Mouse (Mus musculus) forebrain, embryonic 16.5 days (tissue): ENCODE results near the gene Phldb2. TPM values are rescaled to one million over a fixed set of nuclear protein-coding genes. Genes with fewer than 3 reads are reported as not detected.

Source experiments
- ATAC-seq: fragments of 200-750 bp; cut with Nextera tagmentation; 2 replicates; pipeline ENCODE4 v1.8.0; 2017; ENCODE audit warnings: mild to moderate bottlenecking, moderate library complexity
- H3K27ac ChIP-seq: fragments of 300-500 bp; sonication (generic); 2 replicates; pipeline ENCODE4 v1.5.1; 2014; ENCODE audit warnings: low read length, control low read depth
- H3K27me3 ChIP-seq: fragments of 300-500 bp; sonication (generic); replicated peaks from 2 replicates; pipeline ENCODE4 v1.6.1; 2014; ENCODE audit warnings: low read length; ENCODE audit not compliant: control insufficient read depth, insufficient read depth
- H3K36me3 ChIP-seq: fragments of 300-500 bp; sonication (generic); 2 replicates; pipeline ENCODE4 v1.6.1; 2014; ENCODE audit not compliant: control insufficient read depth, insufficient read depth
- H3K4me1 ChIP-seq: fragments of 300-500 bp; sonication (generic); replicated peaks from 2 replicates; pipeline ENCODE4 v1.6.1; 2014; ENCODE audit warnings: low read length; ENCODE audit not compliant: control insufficient read depth, insufficient read depth
- H3K4me2 ChIP-seq: fragments of 300-500 bp; sonication (generic); 2 replicates; pipeline ENCODE4 v1.6.1; 2014; ENCODE audit warnings: mild to moderate bottlenecking, low read length, control low read depth
- H3K4me3 ChIP-seq: fragments of 300-500 bp; sonication (generic); replicated peaks from 2 replicates; pipeline ENCODE4 v1.5.1; 2014; ENCODE audit warnings: mild to moderate bottlenecking, low read length, control low read depth
- H3K9ac ChIP-seq: fragments of 300-500 bp; sonication (generic); replicated peaks from 2 replicates; pipeline ENCODE4 v1.6.1; 2014; ENCODE audit warnings: low read depth, low read length, control low read depth
- H3K9me3 ChIP-seq: fragments of 300-500 bp; sonication (generic); 2 replicates; pipeline ENCODE4 v1.6.1; 2016; ENCODE audit warnings: low read length; ENCODE audit not compliant: control insufficient read depth
- WGBS: fragments of 180-500 bp; shearing (Covaris S2); extraction: QIAGEN DNeasy Blood & Tissue Kit; methylation state at CpG from one replicate; pipeline ENCODE4 v1.1.7; 2014; 5-methylcytosine and 5-hydroxymethylcytosine counted together
- polyA plus RNA-seq: library from polyadenylated mRNA; unstranded; fragments of >200 nt; fragmentation: Nextera tagmentation; extraction: Ambion mirVana; gene quantifications from 2 replicates; pipeline ENCODE4 v1.2.1, GENCODE M21; 2015

Phldb2 gene
- polyA plus RNA-seq, 1 experiment from 2014 or later = 7.1 TPM

GRCm38 (mm10) chr16:45871286-45871976 lies 82.0 kb downstream of the Phldb2 start:
- no peak for ATAC-seq
- Histone ChIP-seq H3K4me3 (no peak overlapping the region), H3K4me2 (no peak overlapping the region), H3K27me3 (no peaks in the 10 kb centered on the region), H3K4me1 (no peaks in the 10 kb centered on the region), H3K9me3 (no peaks in the 10 kb centered on the region), H3K9ac (no peak overlapping the region), H3K27ac (no peak overlapping the region), H3K36me3 (no peaks in the 10 kb centered on the region)
- WGBS = 84% methylated on average over 10 of the region's 10 CpGs

GRCm38 (mm10) chr16:45870651-45871050 lies 82.7 kb downstream of the Phldb2 start:
- Histone ChIP-seq H3K4me1 (no peaks in the 10 kb centered on the region), H3K4me3 (no peak overlapping the region), H3K27ac (no peak overlapping the region), H3K27me3 (no peaks in the 10 kb centered on the region), H3K36me3 (no peaks in the 10 kb centered on the region), H3K4me2 (no peak overlapping the region), H3K9ac (no peak overlapping the region), H3K9me3 (no peaks in the 10 kb centered on the region)
- no peak for ATAC-seq
- 52% methylated on average over 2 of the region's 2 CpGs for WGBS

DNA sequence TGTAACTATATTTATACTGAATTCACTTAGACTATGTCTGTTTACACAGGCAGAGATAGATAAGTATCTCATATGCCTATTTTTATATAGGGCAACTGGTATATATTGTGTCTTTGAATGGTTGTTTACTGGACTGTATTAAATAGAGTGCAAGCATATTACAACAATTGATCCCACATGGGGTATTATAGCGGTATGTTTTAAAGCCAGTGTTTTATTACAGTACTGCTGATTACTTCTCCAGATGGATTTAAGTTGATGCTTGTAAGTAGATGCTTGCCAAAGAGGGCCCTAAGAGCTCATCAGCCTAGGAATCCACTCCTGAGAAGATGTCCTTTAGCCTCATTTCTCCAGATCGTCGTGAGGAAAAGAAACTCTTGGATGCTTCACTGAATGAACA lies 84.4 kb downstream of the Phldb2 start:
- Histone ChIP-seq H3K4me2 (no peak overlapping the region), H3K9me3 (no peaks in the 10 kb centered on the region), H3K27me3 (no peaks in the 10 kb centered on the region), H3K9ac (no peak overlapping the region), H3K36me3 (no peaks in the 10 kb centered on the region), H3K27ac (no peak overlapping the region), H3K4me1 (no peaks in the 10 kb centered on the region), H3K4me3 (no peak overlapping the region)
- no peak for ATAC-seq
- WGBS = 70% methylated on average over 3 of the region's 3 CpGs

- ATAC-seq = no peak
Observed at GRCm38 (mm10) chr16:45857277-45857863, 96.0 kb downstream of the Phldb2 start.

GRCm38 (mm10) chr16:45854499-45854898 lies 98.9 kb downstream of the Phldb2 start:
- no peak overlapping the region for H3K4me3 ChIP-seq
- H3K27me3 ChIP-seq = no peaks in the 10 kb centered on the region
- H3K4me1 ChIP-seq = no peaks in the 10 kb centered on the region
- H3K4me2 ChIP-seq = no peak overlapping the region
- H3K27ac ChIP-seq = no peak overlapping the region
- ATAC-seq = peak; percentile 63
- H3K9me3 ChIP-seq = no peaks in the 10 kb centered on the region
- no peaks in the 10 kb centered on the region for H3K36me3 ChIP-seq
- no peak overlapping the region for H3K9ac ChIP-seq
- 90% methylated on average over 10 of the region's 10 CpGs for WGBS

More at GRCm38 (mm10) chr16:45857277-45857863, 96.0 kb downstream of the Phldb2 start:
- Histone ChIP-seq H3K9me3 (no peaks in the 10 kb centered on the region), H3K27me3 (no peaks in the 10 kb centered on the region), H3K4me2 (no peak overlapping the region), H3K27ac (no peak overlapping the region), H3K4me1 (no peaks in the 10 kb centered on the region), H3K9ac (no peak overlapping the region), H3K36me3 (no peaks in the 10 kb centered on the region), H3K4me3 (no peak overlapping the region)
- 45% methylated on average over 5 of the region's 5 CpGs for WGBS

- Histone ChIP-seq H3K27ac (no peak overlapping the region), H3K9ac (no peak overlapping the region), H3K27me3 (no peaks in the 10 kb centered on the region), H3K9me3 (no peaks in the 10 kb centered on the region), H3K36me3 (no peaks in the 10 kb centered on the region), H3K4me3 (no peak overlapping the region), H3K4me1 (peaks cover 5% of the 10 kb centered on the region; the same call in 1 of the 2 replicates), H3K4me2 (no peak overlapping the region)
- 85% methylated on average over 4 of the region's 4 CpGs for WGBS
- ATAC-seq = no peak
Observed at GRCm38 (mm10) chr16:45849045-45849444, 104.4 kb downstream of the Phldb2 start.

DNA sequence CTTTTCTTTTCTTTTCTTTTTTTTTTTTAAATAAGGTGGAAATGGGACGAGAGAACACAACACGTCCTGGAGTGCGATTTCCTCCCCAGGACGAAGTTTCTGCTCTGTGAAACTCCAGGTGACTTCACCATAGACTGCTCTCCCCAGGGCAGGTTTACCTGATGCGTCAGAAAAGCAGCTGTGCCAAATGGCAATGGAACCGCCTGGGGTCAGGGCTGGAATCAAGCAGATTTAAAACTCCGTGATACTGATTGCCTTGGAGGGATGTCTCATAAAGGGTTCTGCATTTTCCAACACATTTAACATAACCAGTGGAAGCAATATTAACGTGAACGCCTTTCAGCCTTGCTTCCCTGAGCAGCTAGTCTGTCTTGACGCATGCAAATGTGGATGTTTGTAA lies 108.5 kb downstream of the Phldb2 start:
- peaks cover 13% of the 10 kb centered on the region for H3K4me1 ChIP-seq
- H3K9me3 ChIP-seq = no peaks in the 10 kb centered on the region
- no peak for ATAC-seq
- peak overlapping the region; percentile 64 for H3K4me3 ChIP-seq
- WGBS = 17% methylated on average over 10 of the region's 10 CpGs
- H3K27ac ChIP-seq = no peak overlapping the region
- H3K27me3 ChIP-seq = no peaks in the 10 kb centered on the region
- H3K9ac ChIP-seq = no peak overlapping the region
- no peaks in the 10 kb centered on the region for H3K36me3 ChIP-seq
- peak overlapping the region; percentile 98 for H3K4me2 ChIP-seq

DNA sequence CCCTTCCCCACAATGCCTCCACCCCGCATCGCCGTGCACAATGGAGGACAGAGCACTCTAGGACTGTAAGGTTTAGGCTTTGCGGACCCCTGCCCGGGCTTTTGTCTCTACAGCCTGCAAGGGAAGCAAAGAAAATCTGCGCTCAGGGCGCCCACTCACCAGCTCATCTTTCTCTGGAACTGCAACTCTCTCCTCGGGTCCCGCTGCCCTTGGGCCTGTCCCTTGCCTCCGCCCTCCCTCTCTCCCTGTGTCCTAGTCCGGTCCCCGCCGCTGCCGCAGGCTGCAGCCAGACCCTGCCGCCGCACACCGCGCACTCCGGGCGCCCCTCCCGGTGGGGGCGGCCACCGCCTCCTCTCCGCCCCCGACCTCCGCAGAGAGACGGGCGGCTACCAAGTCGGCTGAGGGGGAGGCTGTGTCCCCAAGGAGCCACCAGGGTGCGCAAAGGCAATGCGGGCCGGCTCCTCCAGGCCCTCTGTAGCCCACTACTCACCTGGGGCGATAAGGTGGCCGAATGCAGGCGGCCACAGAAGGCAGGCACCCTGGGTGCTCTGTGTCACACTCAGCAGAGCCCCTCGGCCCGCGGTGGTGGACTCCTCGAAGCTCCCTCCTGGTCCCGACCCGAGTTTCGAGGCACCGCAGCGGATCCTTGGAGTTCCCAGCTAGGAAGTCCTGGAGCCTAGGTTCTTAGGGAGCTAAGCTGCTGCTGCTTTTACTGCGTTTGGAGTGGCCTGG lies 109.2 kb downstream of the Phldb2 start:
- WGBS = under 1% methylated on average over 44 of the region's 45 CpGs
- peak overlapping the region; percentile 64 for H3K4me3 ChIP-seq
- peak overlapping the region; percentile 98 for H3K4me2 ChIP-seq
- no peaks in the 10 kb centered on the region for H3K27me3 ChIP-seq
- H3K9me3 ChIP-seq = no peaks in the 10 kb centered on the region
- H3K4me1 ChIP-seq = peaks cover 13% of the 10 kb centered on the region
- H3K36me3 ChIP-seq = no peaks in the 10 kb centered on the region
- H3K27ac ChIP-seq = no peak overlapping the region
- peak; percentile 97 for ATAC-seq
- peak overlapping the region; percentile 69 for H3K9ac ChIP-seq

DNA sequence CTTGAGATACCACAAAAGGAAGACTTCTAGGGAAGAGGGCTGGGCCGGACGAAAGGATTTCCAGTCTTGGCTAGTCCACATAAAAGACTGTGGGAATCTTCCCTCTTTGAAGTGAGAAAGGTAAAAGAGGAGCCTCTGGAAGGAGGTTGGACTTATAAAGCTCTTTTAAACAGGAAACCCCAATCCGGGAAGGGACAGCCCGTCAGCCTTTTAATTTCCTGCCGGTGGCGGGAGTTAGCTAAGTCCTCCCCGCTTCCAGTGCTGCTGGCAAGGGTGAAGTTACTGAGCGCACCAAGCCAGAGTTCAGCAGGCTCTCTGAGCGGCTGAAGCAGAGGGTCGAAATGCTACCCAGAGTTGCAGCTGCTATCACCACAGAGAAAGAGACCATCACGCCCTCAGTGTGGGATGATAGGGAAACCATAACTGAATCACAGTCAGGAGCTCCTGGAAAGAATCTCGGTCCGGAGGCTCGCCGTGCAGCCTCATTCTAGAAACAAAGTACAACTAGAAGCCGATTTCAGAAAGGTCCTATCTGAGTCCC lies 110.0 kb downstream of the Phldb2 start:
- 0% methylated on average over 16 of the region's 16 CpGs for WGBS
- peak overlapping the region; percentile 98 for H3K4me2 ChIP-seq
- no peaks in the 10 kb centered on the region for H3K27me3 ChIP-seq
- peaks cover 13% of the 10 kb centered on the region for H3K4me1 ChIP-seq
- peak overlapping the region; percentile 64 for H3K4me3 ChIP-seq
- no peak overlapping the region for H3K27ac ChIP-seq
- ATAC-seq = peak; percentile 14
- no peaks in the 10 kb centered on the region for H3K9me3 ChIP-seq
- H3K36me3 ChIP-seq = no peaks in the 10 kb centered on the region
- peak overlapping the region; percentile 69 for H3K9ac ChIP-seq
